Mouse (Mus musculus) leukemia stem cell, adult 10-12 weeks (primary cell): ENCODE results near the gene BC107364. TPM values are rescaled to one million over a fixed set of nuclear protein-coding genes. Genes with fewer than 3 reads are reported as not detected.

Experiments used
- polyA plus RNA-seq: library from polyadenylated mRNA; stranded (reverse); fragments of >175 nt; gene quantifications from 2 replicates; pipeline ENCODE4 v1.2.3, GENCODE M21; 2012; ENCODE audit warnings: low replicate concordance

BC107364 gene
- polyA plus RNA-seq: not detected in 2 replicates

DNA sequence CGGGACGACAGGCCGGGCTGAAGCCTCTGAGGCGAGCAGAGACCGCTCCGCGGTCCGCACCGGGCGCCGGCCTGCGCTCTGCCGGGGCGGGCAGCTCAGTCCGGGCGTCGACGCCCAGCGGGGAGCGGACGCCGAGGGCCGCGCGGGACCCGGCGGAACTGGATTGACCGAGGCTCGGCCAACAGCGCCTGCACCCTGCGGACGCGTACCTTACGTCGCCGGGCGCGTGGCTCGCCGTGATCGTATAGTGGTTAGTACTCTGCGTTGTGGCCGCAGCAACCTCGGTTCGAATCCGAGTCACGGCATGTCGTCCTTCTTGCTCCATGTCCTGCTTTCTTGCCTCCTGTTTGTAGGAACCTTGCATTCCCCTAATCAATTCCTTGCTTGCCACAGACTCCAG is at the start of gene BC107364:
Gene BC107364, minus strand, starts transcription at position 45 of the 400 bp plus-strand sequence.

Other genes with a start within 250 kb of the BC107364 start
- gene Bola1, start 232.6 kb downstream of the BC107364 start, polyA plus RNA-seq: 39.2 and 106 TPM in 2 replicates
- gene Hist2h2ab, start 232.4 kb downstream of the BC107364 start, polyA plus RNA-seq: 1.3 TPM in 1 of 2 replicates, not detected in the other
- gene Hist2h2ac, start 231.4 kb downstream of the BC107364 start, polyA plus RNA-seq: 8.5 and 10.0 TPM in 2 replicates
- gene Hist2h2be, start 231.2 kb downstream of the BC107364 start, polyA plus RNA-seq: 0.61 and 1.7 TPM in 2 replicates
- gene Hist2h3c2, start 213.2 kb downstream of the BC107364 start, polyA plus RNA-seq: 71.6 and 90.2 TPM in 2 replicates
- 29.7 and 84.3 TPM in 2 replicates for gene Hist2h2aa2, start 212.0 kb downstream of the BC107364 start, polyA plus RNA-seq
- 4.9 and 17.3 TPM in 2 replicates for gene Hist2h2aa1, start 206.8 kb downstream of the BC107364 start, polyA plus RNA-seq
- gene Hist2h3c1, start 205.6 kb downstream of the BC107364 start, polyA plus RNA-seq: not detected in 2 replicates
- 5.5 and 6.0 TPM in 2 replicates for gene Hist2h4, start 189.0 kb downstream of the BC107364 start, polyA plus RNA-seq
- gene Hist2h3b, start 183.7 kb downstream of the BC107364 start, polyA plus RNA-seq: 114 and 122 TPM in 2 replicates
- gene Hist2h2bb, start 182.6 kb downstream of the BC107364 start, polyA plus RNA-seq: 0.65 and 5.5 TPM in 2 replicates
- 0.43 and 0.52 TPM in 2 replicates for gene Fcgr1, start 158.3 kb downstream of the BC107364 start, polyA plus RNA-seq
- gene Hfe2, start 72.9 kb upstream of the BC107364 start, polyA plus RNA-seq: 0.55 and 0.85 TPM in 2 replicates
- 2.1 and 8.1 TPM in 2 replicates for gene Txnip, start 105.7 kb upstream of the BC107364 start, polyA plus RNA-seq
- not detected in 2 replicates for gene Gm16253, start 124.7 kb upstream of the BC107364 start, polyA plus RNA-seq
- 9.2 and 13.8 TPM in 2 replicates for gene Polr3gl, start 141.9 kb upstream of the BC107364 start, polyA plus RNA-seq
- 0.19 and 0.30 TPM in 2 replicates for gene Ankrd34a, start 144.3 kb upstream of the BC107364 start, polyA plus RNA-seq
- gene Lix1l, start 148.8 kb upstream of the BC107364 start, polyA plus RNA-seq: 0.26 and 0.30 TPM in 2 replicates
- gene Rbm8a, start 177.6 kb upstream of the BC107364 start, polyA plus RNA-seq: 13.0 and 66.3 TPM in 2 replicates
- 2.5 and 5.2 TPM in 2 replicates for gene Pex11b, start 183.1 kb upstream of the BC107364 start, polyA plus RNA-seq
- 0.06 TPM in 1 of 2 replicates, not detected in the other for gene Gm42957, start 183.2 kb upstream of the BC107364 start, polyA plus RNA-seq
- gene Itga10, start 193.3 kb upstream of the BC107364 start, polyA plus RNA-seq: 0.03 and 0.09 TPM in 2 replicates
- gene Ankrd35, start 217.8 kb upstream of the BC107364 start, polyA plus RNA-seq: 0.12 and 0.19 TPM in 2 replicates
- gene Pias3, start 244.1 kb upstream of the BC107364 start, polyA plus RNA-seq: 12.3 and 23.7 TPM in 2 replicates